Mouse (Mus musculus) small intestine, adult 2 months (tissue): ENCODE results near the gene Slc25a5.

ENCODE experiments used
- CTCF ChIP-seq: fragments of 200-500 bp; IDR thresholded peaks from 2 replicates; pipeline ENCODE4 v1.5.1; 2012; ENCODE audit warnings: low read depth, mild to moderate bottlenecking, control low read depth, inconsistent platforms, low read length, moderate library complexity, mixed read lengths; ENCODE audit not compliant: insufficient replicate concordance, insufficient read length; ENCODE audit errors: extremely low read depth
- POLR2A ChIP-seq: fragments of 200-500 bp; IDR thresholded peaks from 2 replicates; pipeline ENCODE4 v1.6.1; 2012; ENCODE audit warnings: low read depth, mild to moderate bottlenecking, control low read depth, inconsistent platforms, low read length, moderate library complexity

DNA sequence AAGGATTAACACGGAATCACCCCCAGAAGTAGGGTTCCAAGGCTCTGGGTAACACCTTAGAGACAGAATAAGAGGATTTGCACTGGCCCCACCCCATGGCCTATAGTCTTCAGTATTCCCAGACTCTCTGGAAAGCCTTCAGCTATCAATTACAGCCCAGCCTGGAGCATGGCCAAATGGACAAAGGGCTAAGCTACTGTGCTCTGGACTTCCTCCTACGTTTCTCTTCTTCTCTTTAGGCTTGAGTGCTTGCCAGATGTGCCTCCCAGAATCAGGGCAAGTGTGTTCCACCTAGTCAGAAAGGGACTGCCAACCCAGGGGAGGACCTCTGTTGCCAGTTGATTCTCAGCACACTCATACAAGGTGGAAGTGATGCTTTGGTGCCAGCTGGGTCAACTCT lies 29.6 kb downstream of the Slc25a5 start:
- TF ChIP-seq CTCF (no peak), POLR2A (no peak)
